Mouse (Mus musculus): ENCODE results near the gene Blcap.

DNA sequence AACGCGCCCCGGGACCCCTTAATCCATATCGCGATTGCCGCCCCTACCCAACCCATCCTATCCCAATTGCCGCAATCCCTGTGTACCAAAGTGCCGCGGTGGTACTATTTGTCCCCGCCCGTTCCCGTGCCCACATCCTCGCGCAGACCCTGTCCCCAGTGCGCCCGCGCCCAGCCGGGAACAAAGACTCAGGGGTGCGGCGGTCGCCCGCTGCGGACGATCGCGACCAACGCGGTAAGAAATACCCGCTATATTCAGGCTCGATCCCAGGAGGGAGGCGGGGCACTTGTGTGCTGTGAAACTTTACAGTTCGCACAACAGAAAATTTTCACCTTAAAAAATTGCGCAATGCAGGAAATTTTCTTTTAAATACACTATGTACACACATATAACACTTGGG lies 10.8 kb downstream of the Blcap start:
- TF ChIP-seq CTCF (IDR thresholded peaks at IDR 0.05; ENCODE audit: low read depth, low read length) (no peak), POLR2A (IDR thresholded peaks at IDR 0.05; ENCODE audit: insufficient read depth, low read length) (no peak)
